ENCODE assay signal across 8 mouse cellular contexts in genomic region chr1:152955564-152956211, GRCm38 (mm10). TPM values are rescaled to one million over a fixed set of nuclear protein-coding genes. Genes with fewer than 3 reads are reported as not detected.
A peak's percentile ranks its signal among the peaks of the same experiment; 100 is the strongest.
DNase-seq lines count a peak whose midpoint lies in the region; ATAC-seq lines count a peak whose summit lies in the region.

No protein-coding gene starts in this region.

- H3K36me3 ChIP-seq in forebrain, embryonic 15.5 days: no peaks in the 10 kb centered on the region
- H3K36me3 ChIP-seq in neural tube, embryonic 14.5 days (ENCODE audit: control insufficient read depth, insufficient read depth, low read length): no peaks in the 10 kb centered on the region

- peak overlapping the region; percentile 71 for H3K4me2 ChIP-seq in forebrain, embryonic 15.5 days (replicated peaks)
- peak overlapping the region; percentile 91 for H3K4me2 ChIP-seq in neural tube, embryonic 14.5 days (ENCODE audit: low read depth, low read length)

- WGBS in forebrain, embryonic 15.5 days: 1% methylated on average over 40 of the region's 40 CpGs
- under 1% methylated on average over 40 of the region's 40 CpGs for WGBS in neural tube, embryonic 14.5 days

- H3K27me3 ChIP-seq in forebrain, embryonic 15.5 days: peaks cover 5% of the 10 kb centered on the region; the same call in 1 of the 2 replicates
- no peaks in the 10 kb centered on the region for H3K27me3 ChIP-seq in neural tube, embryonic 14.5 days (ENCODE audit: control insufficient read depth, insufficient read depth, low read length)

- DNase-seq in left cerebral cortex, adult 18-20 months (ENCODE audit: low spot score in 2 of 2): peak; percentile 16 to 33
- DNase-seq in left cerebral cortex, adult 11 months (ENCODE audit: low spot score): no peak
- DNase-seq in cerebellum, adult 8-10 months: peak; percentile 53
- peak; percentile 28 to 41 for DNase-seq in left cerebral cortex, postnatal 36 days (ENCODE audit: low spot score in 2 of 2)
- no peak for DNase-seq in T-cell, adult 2 months (ENCODE audit: low spot score)

- H3K9me3 ChIP-seq in forebrain, embryonic 15.5 days: no peaks in the 10 kb centered on the region
- no peaks in the 10 kb centered on the region for H3K9me3 ChIP-seq in neural tube, embryonic 14.5 days (ENCODE audit: control insufficient read depth, low read length)

- H3K4me3 ChIP-seq in forebrain, embryonic 15.5 days: peak overlapping the region; percentile 53
- peak overlapping the region; percentile 84 for H3K4me3 ChIP-seq in neural tube, embryonic 14.5 days (ENCODE audit: low read depth, low read length)

- H3K27ac ChIP-seq in forebrain, embryonic 15.5 days (replicated peaks): peak overlapping the region; percentile 85
- peak overlapping the region; percentile 91 for H3K27ac ChIP-seq in neural tube, embryonic 14.5 days (ENCODE audit: low read depth, low read length)

- ATAC-seq in forebrain, embryonic 15.5 days (replicated peaks): peak; percentile 59
- ATAC-seq in neural tube, embryonic 14.5 days (ENCODE audit: low read depth): peak; percentile 64
- no peak for ATAC-seq in monocyte, adult 5-6 weeks (replicated peaks; ENCODE audit: insufficient number of reproducible peaks, low FRiP score, low TSS enrichment, poor library complexity, severe bottlenecking)

- intact Hi-C loops in left cerebral cortex, postnatal 36 days (cut with DNase I): loop anchor here (2.0 to 5.0 kb wide), 3 partner anchors 53 to 82 kb away; partner anchors contain the start of gene Smg7

- H3K4me1 ChIP-seq in forebrain, embryonic 15.5 days: peaks cover 20% of the 10 kb centered on the region
- peaks cover 15% of the 10 kb centered on the region for H3K4me1 ChIP-seq in neural tube, embryonic 14.5 days (ENCODE audit: control insufficient read depth, insufficient read depth, low read length)

- peak overlapping the region; percentile 59 for H3K9ac ChIP-seq in forebrain, embryonic 15.5 days (replicated peaks)
- peak overlapping the region; percentile 78 for H3K9ac ChIP-seq in neural tube, embryonic 14.5 days (replicated peaks; ENCODE audit: low read depth, low read length)

RNA-seq across cellular contexts. Expression of gene Nmnat2, which starts 0.9 kb away (rescaled TPM):
- 100 to 1,000 TPM; 170 to 172 TPM for total RNA-seq in left cerebral cortex, adult 18-20 months (2021)
- polyA plus RNA-seq in forebrain, embryonic 15.5 days (2015; fragmentation: Nextera tagmentation; extraction: Ambion mirVana): 69.5 and 71.9 TPM in 2 replicates
- total RNA-seq in left cerebral cortex, postnatal 36 days (2021): 100 to 1,000 TPM; 159 to 161 TPM
- polyA plus RNA-seq in neural tube, embryonic 14.5 days (2014; fragmentation: Nextera tagmentation; extraction: Ambion mirVana): 78.2 and 99.6 TPM in 2 replicates
- 0.38 to 2.0 TPM in 2 of 3 replicates, not detected in the other for total RNA-seq in monocyte, adult 5-6 weeks (2017)

RNA-seq across cellular contexts. Expression of gene Smg7, which starts 53.2 kb away (rescaled TPM):
- 10 to 100 TPM; 94.9 to 99.6 TPM for total RNA-seq in left cerebral cortex, adult 18-20 months (2021)
- polyA plus RNA-seq in forebrain, embryonic 15.5 days (2015; fragmentation: Nextera tagmentation; extraction: Ambion mirVana): 30.6 and 30.8 TPM in 2 replicates
- total RNA-seq in left cerebral cortex, postnatal 36 days (2021): 100 to 1,000 TPM in 1 of 2 experiments, 10 to 100 TPM in 1; 87.6 to 103 TPM
- 43.7 and 45.0 TPM in 2 replicates for polyA plus RNA-seq in neural tube, embryonic 14.5 days (2014; fragmentation: Nextera tagmentation; extraction: Ambion mirVana)
- total RNA-seq in monocyte, adult 5-6 weeks (2017): 29.3 to 65.0 TPM (median 37.8 TPM) in 3 replicates

Comparison
In these comparisons a context has a peak if more than half of its experiments do, and no peak if none do; other contexts are left out.
1. DNase-seq: peak in left cerebral cortex, adult 18-20 months (2 of 2), cerebellum, adult 8-10 months (single experiment) and left cerebral cortex, postnatal 36 days (2 of 2); none in left cerebral cortex, adult 11 months (single experiment) and T-cell, adult 2 months (single experiment).
2. RNA of gene Nmnat2, which starts 0.9 kb away (total RNA-seq): 170 to 172 TPM in left cerebral cortex, adult 18-20 months and 159 to 161 TPM in left cerebral cortex, postnatal 36 days; 0.38 to 2.0 TPM in monocyte, adult 5-6 weeks; every median in the first group is over 10 times any median in the second.